Mouse (Mus musculus) liver, adult 2 months (tissue): Measurements from ENCODE around the gene Fsd1.

ENCODE experiments used
- CTCF ChIP-seq: fragments of 200-500 bp; IDR thresholded peaks from 2 replicates; pipeline ENCODE4 v1.5.1; 2011; ENCODE audit warnings: low read depth, low read length, control low read depth
- POLR2A ChIP-seq: fragments of 200-500 bp; IDR thresholded peaks from 2 replicates; pipeline ENCODE4 v1.6.1; 2011; ENCODE audit warnings: low read length, control low read depth; ENCODE audit not compliant: insufficient read depth; ENCODE audit errors: extremely low read depth

GRCm38 (mm10) chr17:55956591-55956990 lies 29.7 kb upstream of the Fsd1 start:
- TF ChIP-seq CTCF (no peak), POLR2A (no peak)
